Mouse (Mus musculus) brain, embryonic 14.5 days (tissue): ENCODE measurements at regions not wholly inside any gene's neighbourhood (a gene's known extent, or its start where the extent isn't known, plus 50 kb on each side); places are given as distances from the start of the nearest gene placed in this dataset.

Experiments
- CTCF ChIP-seq: fragments of 200-500 bp; IDR thresholded peaks from 2 replicates; pipeline ENCODE4 v1.5.1; 2012; ENCODE audit warnings: inconsistent platforms, mild to moderate bottlenecking, moderate library complexity, borderline replicate concordance; ENCODE audit not compliant: insufficient read depth, insufficient read length; ENCODE audit errors: extremely low read depth
- POLR2A ChIP-seq: fragments of 200-500 bp; IDR thresholded peaks from 2 replicates; pipeline ENCODE4 v1.6.1; 2012; ENCODE audit warnings: mild to moderate bottlenecking, inconsistent platforms, borderline replicate concordance; ENCODE audit not compliant: poor library complexity, insufficient read depth, insufficient read length, severe bottlenecking; ENCODE audit errors: extremely low read depth

- TF ChIP-seq CTCF: no peak
- no peak for TF ChIP-seq POLR2A
Observed at GRCm38 (mm10) chr2:43479871-43480270, 75.3 kb upstream of the Kynu start.
